Comparison of ENCODE assay signal across 8 mouse cellular contexts in genomic region chr7:122132497-122133337, GRCm38 (mm10). TPM values are rescaled to one million over a fixed set of nuclear protein-coding genes. Genes with fewer than 3 reads are reported as not detected.
DNase-seq lines count a peak whose midpoint lies in the region; ATAC-seq lines count a peak whose summit lies in the region.

Palb2 (minus strand) TSS chr7:122132985.
Dctn5 (plus strand) TSS chr7:122133041.

- peak; percentile 94 for DNase-seq in adipocyte (ENCODE audit: low spot score)
- peak; percentile 99 for DNase-seq in embryo, embryonic 10 days (ENCODE audit: low spot score)
- peak; percentile 97 for DNase-seq in gastrocnemius, postnatal 10 days
- peak; percentile 99 for DNase-seq in induced T-regulatory cell, adult 2 months (ENCODE audit: low read depth)
- DNase-seq in left cerebral cortex, adult 9 months (ENCODE audit: low spot score in 2 of 2), result peak; percentile 91 to 98
- peak; percentile 98 for DNase-seq in right cerebral cortex, postnatal 14 days
- DNase-seq in urinary bladder, postnatal 36 days (ENCODE audit: low spot score in 2 of 2), result peak; percentile 98

- ATAC-seq in megakaryocyte progenitor cell, adult 5-6 weeks (replicated peaks; ENCODE audit: poor library complexity), result peak; percentile 91

RNA-seq across cellular contexts. Expression of gene Palb2, which starts in this region (rescaled TPM):
- total RNA-seq in gastrocnemius, postnatal 10 days (2021), result 1 to 10 TPM; 1.4 to 1.6 TPM
- 26.8 and 26.9 TPM in 2 replicates for total RNA-seq in megakaryocyte progenitor cell, adult 5-6 weeks (2015)
- total RNA-seq in megakaryocyte progenitor cell, adult 5-6 weeks (2017), result 21.9 and 22.2 TPM in 2 replicates

RNA-seq across cellular contexts. Expression of gene Dctn5, which starts in this region (rescaled TPM):
- 10 to 100 TPM; 32.5 to 32.6 TPM for total RNA-seq in gastrocnemius, postnatal 10 days (2021)
- 61.3 and 62.8 TPM in 2 replicates for total RNA-seq in megakaryocyte progenitor cell, adult 5-6 weeks (2015)
- total RNA-seq in megakaryocyte progenitor cell, adult 5-6 weeks (2017), result 75.4 and 83.6 TPM in 2 replicates

Comparison
In these comparisons a context has a peak if more than half of its experiments do, and no peak if none do; other contexts are left out.
1. Peak in every context shown above with its lines: DNase-seq and ATAC-seq.
2. RNA of gene Palb2 (total RNA-seq): 21.9 to 26.9 TPM in megakaryocyte progenitor cell, adult 5-6 weeks; 1.4 to 1.6 TPM in gastrocnemius, postnatal 10 days; every median in the first group is over 4 times any median in the second.